Mouse (Mus musculus) liver, embryonic 14.5 days (tissue): ENCODE data around the gene Ptprd.

Experiments used
- CTCF ChIP-seq: IDR thresholded peaks from 2 replicates; pipeline ENCODE4 v1.5.1; 2016; ENCODE audit warnings: antibody characterized with exemption, low read depth, control low read depth
- EP300 ChIP-seq: IDR thresholded peaks from 2 replicates; pipeline ENCODE4 v1.6.1; 2016; ENCODE audit warnings: antibody characterized with exemption, low read depth

DNA sequence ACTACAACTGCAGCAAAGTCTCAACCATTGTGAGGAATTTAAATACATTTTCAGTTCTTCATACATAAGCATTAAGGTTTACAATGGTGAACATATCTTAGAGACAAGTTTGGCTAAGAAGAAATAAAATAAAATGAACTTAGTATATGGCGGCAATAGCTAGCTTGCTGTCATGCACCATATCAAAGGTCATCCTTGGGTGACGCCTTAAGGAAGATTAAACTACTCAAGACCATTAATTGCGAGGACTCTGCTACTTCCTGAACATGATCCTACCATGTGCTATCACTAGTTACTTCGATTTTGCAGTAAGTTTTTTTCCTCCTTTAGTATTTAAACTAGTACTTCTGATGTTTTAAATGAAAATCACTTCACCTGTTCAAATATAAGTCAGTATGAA, 1949.0 kb downstream of the Ptprd start:
- TF ChIP-seq CTCF: no peak
- TF ChIP-seq EP300: no peak
